Mouse (Mus musculus): ENCODE measurements around the gene Snx20.

DNA sequence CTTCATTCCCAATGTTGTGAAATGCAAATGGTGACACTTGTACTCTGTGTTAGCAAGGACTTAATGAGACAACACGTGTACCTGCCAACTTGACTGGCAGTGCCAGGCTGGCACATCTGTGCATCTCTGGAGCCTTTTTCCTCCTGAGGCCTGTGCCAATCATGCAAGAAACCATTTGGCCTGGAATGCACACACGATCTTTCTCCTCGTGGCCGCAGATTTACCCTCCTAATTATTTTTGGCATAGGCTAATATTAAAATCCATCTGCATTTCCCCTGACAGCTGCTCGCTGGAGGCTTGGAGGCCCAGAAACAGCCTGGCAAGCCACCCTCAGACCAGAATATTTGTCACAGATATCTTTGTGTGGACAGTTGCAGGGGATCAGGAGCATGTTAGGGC lies 58.3 kb downstream of the Snx20 start:
- TF ChIP-seq TBP (conservative IDR thresholded peaks at IDR 0.05; ENCODE audit: low read depth, low read length) (no peak), ZNF384 (IDR thresholded peaks at IDR 0.05; ENCODE audit: low read depth, low read length) (no peak), MAX (IDR thresholded peaks at IDR 0.05; ENCODE audit: low read length) (no peak)
